Mouse (Mus musculus): ENCODE measurements around the gene Atg4d. TPM values are rescaled to one million over a fixed set of nuclear protein-coding genes. Genes with fewer than 3 reads are reported as not detected.
"Not testable (repeated sequence)": the region's sequence is repeated elsewhere in the genome, so short reads cannot be mapped to it uniquely, and the experiment has no call there.

Gene Atg4d
- total RNA-seq, 1 experiment from 2014 or later, result 5.6 TPM

- no peak for ATAC-seq (replicated peaks in 1 of 2; ENCODE audit: insufficient read depth in 1 of 2, low FRiP score in 2 of 2, low TSS enrichment in 1 of 2, low read depth in 1 of 2, poor library complexity in 2 of 2, severe bottlenecking in 2 of 2)
Measured at GRCm38 (mm10) chr9:21238004-21238732, 26.9 kb upstream of the Atg4d start.

GRCm38 (mm10) chr9:21238733-21239464, 26.2 kb upstream of the Atg4d start, which contains the start of gene Keap1:
TSS of gene Keap1 (minus strand) at chr9:21239361.
- peak; percentile 52 to 54; a peak in 3 of 4 replicates for ATAC-seq (replicated peaks in 1 of 2; ENCODE audit: insufficient read depth in 1 of 2, low FRiP score in 2 of 2, low TSS enrichment in 1 of 2, low read depth in 1 of 2, poor library complexity in 2 of 2, severe bottlenecking in 2 of 2)

- ATAC-seq (replicated peaks in 1 of 2; ENCODE audit: insufficient read depth in 1 of 2, low FRiP score in 2 of 2, low TSS enrichment in 1 of 2, low read depth in 1 of 2, poor library complexity in 2 of 2, severe bottlenecking in 2 of 2), result no peak
Measured at GRCm38 (mm10) chr9:21239465-21239848, 25.6 kb upstream of the Atg4d start.

- peak; percentile 62 to 65 for ATAC-seq (replicated peaks in 1 of 2; ENCODE audit: insufficient read depth in 1 of 2, low FRiP score in 2 of 2, low TSS enrichment in 1 of 2, low read depth in 1 of 2, poor library complexity in 2 of 2, severe bottlenecking in 2 of 2)
Measured at GRCm38 (mm10) chr9:21241343-21241742, 23.8 kb upstream of the Atg4d start.

- no peak for ATAC-seq (replicated peaks in 1 of 2; ENCODE audit: insufficient read depth in 1 of 2, low FRiP score in 2 of 2, low TSS enrichment in 1 of 2, low read depth in 1 of 2, poor library complexity in 2 of 2, severe bottlenecking in 2 of 2)
Measured at GRCm38 (mm10) chr9:21243826-21244427, 21.2 kb upstream of the Atg4d start.

GRCm38 (mm10) chr9:21244428-21245112, 20.5 kb upstream of the Atg4d start:
- ATAC-seq (replicated peaks in 1 of 2; ENCODE audit: insufficient read depth in 1 of 2, low FRiP score in 2 of 2, low TSS enrichment in 1 of 2, low read depth in 1 of 2, poor library complexity in 2 of 2, severe bottlenecking in 2 of 2), result peak in 1 of 2 experiments; percentile 14; a peak in 1 of 4 replicates

GRCm38 (mm10) chr9:21245113-21245487, 20.0 kb upstream of the Atg4d start:
- ATAC-seq (replicated peaks in 1 of 2; ENCODE audit: insufficient read depth in 1 of 2, low FRiP score in 2 of 2, low TSS enrichment in 1 of 2, low read depth in 1 of 2, poor library complexity in 2 of 2, severe bottlenecking in 2 of 2), result no peak

GRCm38 (mm10) chr9:21246342-21246741, 18.8 kb upstream of the Atg4d start:
- ATAC-seq (replicated peaks in 1 of 2; ENCODE audit: insufficient read depth in 1 of 2, low FRiP score in 2 of 2, low TSS enrichment in 1 of 2, low read depth in 1 of 2, poor library complexity in 2 of 2, severe bottlenecking in 2 of 2), result no peak

- ATAC-seq (replicated peaks in 1 of 2; ENCODE audit: insufficient read depth in 1 of 2, low FRiP score in 2 of 2, low TSS enrichment in 1 of 2, low read depth in 1 of 2, poor library complexity in 2 of 2, severe bottlenecking in 2 of 2), result peak in 1 of 2 experiments; percentile 36; a peak in 2 of 4 replicates
Measured at GRCm38 (mm10) chr9:21248326-21248725, 16.8 kb upstream of the Atg4d start, which contains the start of gene S1pr5. TSS of gene S1pr5 (minus strand) at chr9:21248443.

GRCm38 (mm10) chr9:21249629-21250508, 15.2 kb upstream of the Atg4d start:
- ATAC-seq (replicated peaks in 1 of 2; ENCODE audit: insufficient read depth in 1 of 2, low FRiP score in 2 of 2, low TSS enrichment in 1 of 2, low read depth in 1 of 2, poor library complexity in 2 of 2, severe bottlenecking in 2 of 2), result no peak

GRCm38 (mm10) chr9:21250509-21250908, 14.6 kb upstream of the Atg4d start:
- no peak for ATAC-seq (replicated peaks in 1 of 2; ENCODE audit: insufficient read depth in 1 of 2, low FRiP score in 2 of 2, low TSS enrichment in 1 of 2, low read depth in 1 of 2, poor library complexity in 2 of 2, severe bottlenecking in 2 of 2)

GRCm38 (mm10) chr9:21251116-21251735, 13.9 kb upstream of the Atg4d start:
- no peak for ATAC-seq (replicated peaks in 1 of 2; ENCODE audit: insufficient read depth in 1 of 2, low FRiP score in 2 of 2, low TSS enrichment in 1 of 2, low read depth in 1 of 2, poor library complexity in 2 of 2, severe bottlenecking in 2 of 2)

GRCm38 (mm10) chr9:21254690-21255089, 10.4 kb upstream of the Atg4d start:
- ATAC-seq (replicated peaks in 1 of 2; ENCODE audit: insufficient read depth in 1 of 2, low FRiP score in 2 of 2, low TSS enrichment in 1 of 2, low read depth in 1 of 2, poor library complexity in 2 of 2, severe bottlenecking in 2 of 2), result no peak

GRCm38 (mm10) chr9:21256349-21256748, 8.7 kb upstream of the Atg4d start:
- ATAC-seq (replicated peaks in 1 of 2; ENCODE audit: insufficient read depth in 1 of 2, low FRiP score in 2 of 2, low TSS enrichment in 1 of 2, low read depth in 1 of 2, poor library complexity in 2 of 2, severe bottlenecking in 2 of 2), result not testable (repeated sequence)

GRCm38 (mm10) chr9:21260491-21261040, 4.5 kb upstream of the Atg4d start:
- peak; percentile 9 to 42; a peak in 2 of 4 replicates for ATAC-seq (replicated peaks in 1 of 2; ENCODE audit: insufficient read depth in 1 of 2, low FRiP score in 2 of 2, low TSS enrichment in 1 of 2, low read depth in 1 of 2, poor library complexity in 2 of 2, severe bottlenecking in 2 of 2)

- ATAC-seq (replicated peaks in 1 of 2; ENCODE audit: insufficient read depth in 1 of 2, low FRiP score in 2 of 2, low TSS enrichment in 1 of 2, low read depth in 1 of 2, poor library complexity in 2 of 2, severe bottlenecking in 2 of 2), result no peak
Measured at GRCm38 (mm10) chr9:21261831-21262230, 3.3 kb upstream of the Atg4d start.

Data from hematopoietic stem cell, adult 5-6 weeks (primary cell).